Mouse (Mus musculus): ENCODE results near the gene Haus3. TPM values are rescaled to one million over a fixed set of nuclear protein-coding genes. Genes with fewer than 3 reads are reported as not detected.

Gene Haus3
- total RNA-seq, 4 experiments from 2014 or later, result 7.1 to 12.4 (median 7.4) TPM

DNA sequence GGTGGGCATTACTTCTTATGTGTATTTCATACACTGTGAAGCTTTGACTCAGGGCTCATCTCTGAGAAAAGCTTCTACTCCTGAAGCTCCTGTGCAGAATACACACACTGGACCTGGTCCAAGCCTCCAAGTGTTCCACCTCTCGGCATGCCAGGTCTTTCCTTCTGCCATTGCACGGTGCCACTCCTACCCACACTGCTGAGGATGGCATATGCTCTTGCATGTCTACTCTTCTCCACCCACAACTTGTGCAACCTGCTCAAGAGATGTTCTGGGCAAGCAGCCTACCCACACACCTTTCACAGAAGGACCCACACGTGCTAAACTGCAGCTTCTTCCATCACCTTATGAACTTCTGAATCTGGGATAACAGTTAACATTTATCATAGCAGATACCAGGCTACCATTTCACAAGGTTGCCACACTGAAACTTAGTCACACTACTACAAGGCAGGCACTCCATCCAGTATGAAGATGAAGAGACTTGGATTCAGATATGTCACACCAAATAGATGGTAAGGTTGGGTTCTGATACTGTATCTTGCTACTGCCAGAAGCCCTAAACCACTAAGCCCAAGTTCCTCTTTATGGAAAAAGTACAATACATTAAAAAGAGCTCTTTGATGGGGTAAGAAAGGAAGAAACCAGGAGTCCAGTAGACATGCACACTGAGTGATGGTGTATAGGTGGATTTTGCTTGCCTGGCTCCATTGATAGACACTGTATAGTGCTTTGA is 50.0 kb downstream of the Haus3 start:
- DNase-seq (ENCODE audit: low spot score in 2 of 2), result peak in 1 of 2 experiments; percentile 80

DNA sequence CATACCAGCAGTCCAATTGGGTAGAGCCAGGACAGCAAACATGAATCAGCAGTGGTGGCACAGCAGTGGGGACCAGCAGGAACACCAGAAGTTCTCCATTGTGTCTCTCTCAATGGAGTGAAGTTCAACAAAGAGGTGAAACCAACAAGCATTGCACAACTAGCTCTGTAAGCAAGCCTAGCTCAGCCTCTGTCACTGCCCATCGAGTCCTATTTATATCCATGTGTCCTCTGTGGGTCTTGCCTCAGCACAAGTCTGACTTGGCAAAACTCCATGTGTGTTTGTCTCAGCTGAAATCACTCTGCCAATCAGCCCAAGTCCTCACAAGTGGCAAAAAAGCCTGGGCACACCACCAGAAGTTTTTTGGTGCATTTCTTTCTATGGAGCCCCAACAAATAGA is 63.6 kb downstream of the Haus3 start:
- no peak for DNase-seq (ENCODE audit: low spot score in 2 of 2)

Other genes with a start within 250 kb of the Haus3 start
- gene Nelfa, start 233.1 kb downstream of the Haus3 start, total RNA-seq (2022), result 10 to 100 TPM; 18.5 to 19.9 (median 18.9) TPM
- 10 to 100 TPM; 78.3 to 86.0 (median 79.2) TPM for gene Gm1673, start 186.1 kb downstream of the Haus3 start, total RNA-seq (2022)
- gene Nat8l, start 173.5 kb downstream of the Haus3 start, total RNA-seq (2022), result 100 to 1,000 TPM; 199 to 235 (median 210) TPM
- 1 to 10 TPM in 2 of 4 experiments, under 1 TPM in 2; 0.80 to 2.5 (median 1.3) TPM for gene Poln, start 79 bp downstream of the Haus3 start, total RNA-seq (2022)
- 10 to 100 TPM; 68.7 to 79.4 (median 72.7) TPM for gene Mxd4, start 18.2 kb upstream of the Haus3 start, total RNA-seq (2022)
- gene Zfyve28, start 118.9 kb upstream of the Haus3 start, total RNA-seq (2022), result 10 to 100 TPM; 57.7 to 68.9 (median 59.1) TPM
- 1 to 10 TPM; 1.1 to 1.9 (median 1.6) TPM for gene Cfap99, start 119.1 kb upstream of the Haus3 start, total RNA-seq (2022)
- 10 to 100 TPM; 84.4 to 90.9 (median 87.9) TPM for gene Rnf4, start 166.8 kb upstream of the Haus3 start, total RNA-seq (2022)
- 10 to 100 TPM; 43.1 to 49.3 (median 43.2) TPM for gene Fam193a, start 200.4 kb upstream of the Haus3 start, total RNA-seq (2022)

Measured in left cerebral cortex, adult 8-10 months (tissue).